Mouse (Mus musculus): Measurements from ENCODE around the gene Pnp.
"Not testable (repeated sequence)": the region's sequence is repeated elsewhere in the genome, so short reads cannot be mapped to it uniquely, and the experiment has no call there.

Pnp gene

GRCm38 (mm10) chr14:50975001-50975400 is 44.1 kb downstream of the Pnp start:
- CTCF ChIA-PET: no interaction called here

GRCm38 (mm10) chr14:50976674-50977073 is 45.8 kb downstream of the Pnp start:
- CTCF ChIA-PET: no interaction called here

- CTCF ChIA-PET: not testable (repeated sequence)
Measured at GRCm38 (mm10) chr14:50978451-50978850, 47.6 kb downstream of the Pnp start.

GRCm38 (mm10) chr14:50979631-50980030 is 48.7 kb downstream of the Pnp start:
- CTCF ChIA-PET: interaction anchor here (1.0 kb wide), 1 partner anchor 11 kb away, joined by 9 read pairs; no protein-coding TSS in a partner anchor

- CTCF ChIA-PET: no interaction called here
Measured at GRCm38 (mm10) chr14:50981207-50981606, 50.3 kb downstream of the Pnp start.

- CTCF ChIA-PET: no interaction called here
Measured at GRCm38 (mm10) chr14:50981837-50982236, 51.0 kb downstream of the Pnp start.

- CTCF ChIA-PET: no interaction called here
Measured at GRCm38 (mm10) chr14:50987668-50988067, 56.8 kb downstream of the Pnp start.

- CTCF ChIA-PET: no interaction called here
Measured at GRCm38 (mm10) chr14:50991037-50991436, 60.2 kb downstream of the Pnp start.

- CTCF ChIA-PET: interaction anchor here (1.4 kb wide), 1 partner anchor 68 kb away, joined by 5 read pairs; no protein-coding TSS in a partner anchor
Measured at GRCm38 (mm10) chr14:50997088-50997487, 66.2 kb downstream of the Pnp start.

- CTCF ChIA-PET: interaction anchor here (1.4 kb wide), 1 partner anchor 67 kb away, joined by 5 read pairs; no protein-coding TSS in a partner anchor
Measured at GRCm38 (mm10) chr14:50997999-50998666, 67.3 kb downstream of the Pnp start.

- CTCF ChIA-PET: interaction anchor here (1.0 kb wide), 1 partner anchor 24 kb away, joined by 3 read pairs; no protein-coding TSS in a partner anchor
Measured at GRCm38 (mm10) chr14:51007152-51007801, 76.4 kb downstream of the Pnp start, which contains the start of gene Rnase10. TSS of gene Rnase10 (plus strand) at chr14:51007751.

GRCm38 (mm10) chr14:51007914-51008713 is 77.2 kb downstream of the Pnp start:
- CTCF ChIA-PET: no interaction called here

- CTCF ChIA-PET: no interaction called here
Measured at GRCm38 (mm10) chr14:51008781-51009180, 77.9 kb downstream of the Pnp start.

GRCm38 (mm10) chr14:51009572-51009971 is 78.7 kb downstream of the Pnp start:
- CTCF ChIA-PET: no interaction called here

GRCm38 (mm10) chr14:51014724-51015123 is 83.8 kb downstream of the Pnp start:
- CTCF ChIA-PET: not testable (repeated sequence)
